Mouse (Mus musculus) spleen, adult 2 months (tissue): Measurements from ENCODE around the gene Olfr1418. TPM values are rescaled to one million over a fixed set of nuclear protein-coding genes. Genes with fewer than 3 reads are reported as not detected.

Experiments used
- DNase-seq, 2 experiments: peaks; one replicate each; pipeline versions ENCODE4 v3.0.0 to v3.0.0-alpha.2; 2012 to 2021; ENCODE audit warnings: low spot score in 2 of 2, low read depth in 1 of 2
- H3K27ac ChIP-seq: fragments of 200-500 bp; 2 replicates; pipeline ENCODE4 v1.5.1; 2012; ENCODE audit warnings: low read length, inconsistent platforms; ENCODE audit not compliant: insufficient read depth
- H3K27me3 ChIP-seq: fragments of 200-500 bp; 2 replicates; pipeline ENCODE4 v1.6.1; 2012; ENCODE audit warnings: mild to moderate bottlenecking, moderate library complexity, low read length, inconsistent platforms; ENCODE audit not compliant: control insufficient read depth, insufficient read depth
- H3K36me3 ChIP-seq: fragments of 200-500 bp; 2 replicates; pipeline ENCODE4 v1.6.1; 2012; ENCODE audit warnings: mild to moderate bottlenecking, low read length, inconsistent platforms; ENCODE audit not compliant: control insufficient read depth, insufficient read depth
- H3K4me1 ChIP-seq: fragments of 200-500 bp; 2 replicates; pipeline ENCODE4 v1.6.1; 2011; ENCODE audit warnings: inconsistent platforms; ENCODE audit not compliant: control insufficient read depth, insufficient read depth, insufficient read length
- H3K4me3 ChIP-seq: fragments of 200-500 bp; 2 replicates; pipeline ENCODE4 v1.5.1; 2011; ENCODE audit warnings: mild to moderate bottlenecking, inconsistent platforms; ENCODE audit not compliant: insufficient read depth, insufficient read length; ENCODE audit errors: extremely low read depth
- CTCF ChIP-seq: fragments of 200-500 bp; IDR thresholded peaks from 2 replicates; pipeline ENCODE4 v1.5.1; 2011; ENCODE audit warnings: mild to moderate bottlenecking, inconsistent platforms; ENCODE audit not compliant: insufficient read depth, insufficient read length, insufficient replicate concordance; ENCODE audit errors: extremely low read depth
- POLR2A ChIP-seq: fragments of 200-500 bp; IDR thresholded peaks from 2 replicates; pipeline ENCODE4 v1.6.1; 2011; ENCODE audit warnings: low read depth, low read length, inconsistent platforms
- WGBS: fragments of 180-500 bp; shearing (Covaris S2); methylation state at CpG from one replicate; pipeline ENCODE4 v1.1.7; 2018; 5-methylcytosine and 5-hydroxymethylcytosine counted together
- polyA plus RNA-seq: library from polyadenylated mRNA; depleted of rRNA; stranded (reverse); fragments of >200 nt; gene quantifications from 2 replicates; pipeline ENCODE4 v1.2.3, GENCODE M21; 2012; rRNA removed

Gene Olfr1418
- polyA plus RNA-seq, 1 experiment = not detected

DNA sequence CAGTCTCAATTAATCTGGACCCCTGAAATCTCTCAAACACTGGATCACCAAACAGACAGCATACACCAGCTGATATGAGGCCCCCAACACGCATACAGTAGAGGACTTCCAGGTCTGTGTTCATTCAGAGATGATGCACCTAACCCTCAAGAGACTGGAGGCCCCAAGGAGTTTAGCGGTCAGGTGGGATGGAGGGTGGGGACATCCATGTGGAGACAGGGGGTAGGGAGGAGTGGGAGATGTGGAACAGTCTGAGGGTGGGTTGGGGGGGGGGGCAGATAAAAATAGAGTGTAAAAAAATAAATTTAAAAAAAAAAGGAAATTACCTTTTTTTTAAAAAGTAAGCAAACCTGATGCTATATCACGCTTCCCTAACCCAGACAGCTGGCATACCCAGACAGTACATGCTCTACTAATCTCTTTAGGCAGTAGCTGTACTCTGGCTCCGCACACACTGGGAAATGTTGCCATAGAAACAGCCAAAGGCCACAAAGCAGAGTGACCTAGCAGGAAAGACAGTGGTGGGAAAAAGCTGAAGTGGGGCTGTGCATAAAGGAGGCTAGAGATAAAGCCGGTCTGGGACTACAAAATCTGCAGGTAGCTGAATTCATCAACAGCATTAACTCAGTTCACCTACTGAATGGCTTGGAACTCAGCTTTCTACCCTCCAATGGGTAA, 49.0 kb downstream of the Olfr1418 start:
- Histone ChIP-seq H3K36me3 (no peaks in the 10 kb centered on the region), H3K4me1 (no peaks in the 10 kb centered on the region; the same call in 1 of the 2 replicates), H3K27me3 (no peaks in the 10 kb centered on the region), H3K4me3 (no peak overlapping the region), H3K27ac (no peak overlapping the region)
- no peak for DNase-seq
- TF ChIP-seq POLR2A = no peak
- TF ChIP-seq CTCF = no peak
- WGBS = 38% methylated on average over 5 of the region's 5 CpGs

DNA sequence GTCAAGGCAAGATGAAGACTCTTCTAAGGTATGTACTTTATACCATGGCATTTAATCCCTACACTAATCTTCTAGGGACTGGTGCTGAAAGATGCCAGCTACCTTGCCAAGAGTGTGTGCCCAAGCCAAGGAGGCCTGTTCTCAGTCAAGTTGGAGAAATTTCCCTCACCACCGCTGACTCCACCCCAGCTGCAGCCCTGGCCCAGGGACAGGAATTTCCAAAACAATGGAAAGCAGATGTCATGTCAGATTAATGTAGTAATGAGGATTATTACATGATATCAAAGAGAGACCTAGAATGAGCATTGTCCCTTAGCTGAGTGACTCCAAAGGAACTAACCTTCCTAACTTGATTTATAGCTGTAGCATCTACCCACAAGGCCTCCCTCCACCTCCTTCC, 50.0 kb downstream of the Olfr1418 start:
- TF ChIP-seq CTCF (no peak), POLR2A (no peak)
- Histone ChIP-seq H3K36me3 (no peaks in the 10 kb centered on the region), H3K27me3 (no peaks in the 10 kb centered on the region), H3K4me3 (no peak overlapping the region), H3K4me1 (no peaks in the 10 kb centered on the region; the same call in 1 of the 2 replicates), H3K27ac (no peak overlapping the region)
- WGBS = 82% methylated on average over 1 of the region's 1 CpGs
- no peak for DNase-seq

DNA sequence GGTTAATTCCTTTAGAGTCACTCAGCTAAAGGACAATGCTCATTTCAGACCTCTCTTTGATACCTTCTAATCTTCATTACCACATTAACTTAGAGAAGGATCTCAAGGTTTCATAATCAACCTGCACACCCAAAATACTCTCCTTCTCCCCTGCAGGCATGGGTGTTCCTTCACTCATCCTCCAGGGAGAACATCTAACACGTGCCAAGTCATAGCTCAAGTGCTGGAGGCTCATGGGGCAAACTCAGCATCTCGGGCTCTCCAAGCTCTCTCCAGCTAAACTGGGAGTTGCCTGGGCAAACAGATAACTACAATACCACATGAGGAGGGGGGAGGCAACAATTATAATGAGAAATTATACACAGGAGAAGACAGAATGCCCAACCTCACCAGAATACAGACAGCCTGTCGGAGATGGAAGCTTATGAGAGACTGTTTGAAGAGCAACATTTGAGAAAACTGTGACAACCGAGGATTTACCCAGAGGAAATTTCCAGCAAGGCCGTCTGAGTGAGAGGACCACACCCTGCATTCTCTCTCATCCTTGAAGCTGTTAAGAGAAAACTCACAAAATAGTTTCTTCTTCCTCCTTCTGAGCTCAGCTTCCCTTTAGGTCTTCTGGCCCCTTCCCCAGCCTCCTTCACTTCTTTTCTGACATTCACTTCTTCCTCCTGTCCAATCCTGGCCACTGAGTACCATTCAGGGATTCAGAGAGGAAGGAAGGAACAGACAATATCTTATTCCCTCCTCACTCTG, 50.7 kb downstream of the Olfr1418 start:
- 42% methylated on average over 5 of the region's 5 CpGs for WGBS
- no peak overlapping the region for H3K27ac ChIP-seq
- no peaks in the 10 kb centered on the region for H3K27me3 ChIP-seq
- H3K4me1 ChIP-seq = no peaks in the 10 kb centered on the region; the same call in 1 of the 2 replicates
- no peak for TF ChIP-seq CTCF
- no peak for TF ChIP-seq POLR2A
- no peak for DNase-seq
- H3K36me3 ChIP-seq = no peaks in the 10 kb centered on the region
- H3K4me3 ChIP-seq = no peak overlapping the region

DNA sequence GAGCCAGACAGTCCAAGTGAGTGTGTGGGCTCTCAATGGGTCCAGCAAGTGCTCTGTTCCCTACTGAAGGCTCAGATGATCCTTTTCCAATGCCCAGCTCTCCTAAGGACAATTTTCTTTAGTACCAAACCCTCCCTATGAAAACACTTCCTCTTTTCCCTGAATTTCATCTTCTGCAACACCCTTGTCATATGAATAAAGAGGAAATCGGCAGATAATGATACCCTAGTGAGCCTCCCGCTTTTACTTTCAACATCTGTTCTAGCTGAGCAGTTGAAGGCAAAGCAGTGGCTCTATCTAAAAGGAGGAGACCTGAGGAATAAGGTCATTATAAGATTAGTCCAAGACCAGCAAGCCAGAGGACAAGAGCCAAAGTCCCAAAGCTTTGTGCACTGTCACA, 52.4 kb downstream of the Olfr1418 start:
- H3K4me1 ChIP-seq = no peaks in the 10 kb centered on the region; the same call in 1 of the 2 replicates
- H3K27ac ChIP-seq = no peak overlapping the region
- H3K4me3 ChIP-seq = no peak overlapping the region
- TF ChIP-seq POLR2A = no peak
- TF ChIP-seq CTCF = no peak
- WGBS = 51% methylated on average over 2 of the region's 2 CpGs
- no peaks in the 10 kb centered on the region for H3K36me3 ChIP-seq
- DNase-seq = no peak
- H3K27me3 ChIP-seq = no peaks in the 10 kb centered on the region

DNA sequence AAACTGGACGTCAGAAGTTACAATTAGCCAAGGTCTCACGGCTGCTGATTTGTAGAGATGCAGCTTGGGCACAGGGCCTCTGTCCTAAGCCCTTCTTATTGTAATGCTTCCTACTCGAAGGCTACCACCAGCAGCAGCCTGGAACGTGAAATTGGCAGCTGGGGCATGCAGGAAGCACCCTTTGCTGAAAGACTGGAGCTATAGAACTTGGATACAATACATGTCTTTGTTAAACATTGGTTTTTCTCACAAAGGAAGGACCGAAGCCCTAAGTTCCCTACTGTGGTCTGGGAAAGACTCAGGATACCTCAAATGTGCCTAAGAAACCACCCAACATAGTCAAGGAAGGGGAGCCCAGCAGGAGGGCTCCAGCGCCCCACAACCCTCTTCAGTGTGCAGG, 53.0 kb downstream of the Olfr1418 start:
- no peaks in the 10 kb centered on the region for H3K27me3 ChIP-seq
- no peak for DNase-seq
- H3K4me3 ChIP-seq = no peak overlapping the region
- no peak overlapping the region for H3K27ac ChIP-seq
- TF ChIP-seq POLR2A (no peak), CTCF (no peak)
- H3K36me3 ChIP-seq = no peaks in the 10 kb centered on the region
- H3K4me1 ChIP-seq = no peaks in the 10 kb centered on the region; the same call in 1 of the 2 replicates
- WGBS = 47% methylated on average over 6 of the region's 6 CpGs

DNA sequence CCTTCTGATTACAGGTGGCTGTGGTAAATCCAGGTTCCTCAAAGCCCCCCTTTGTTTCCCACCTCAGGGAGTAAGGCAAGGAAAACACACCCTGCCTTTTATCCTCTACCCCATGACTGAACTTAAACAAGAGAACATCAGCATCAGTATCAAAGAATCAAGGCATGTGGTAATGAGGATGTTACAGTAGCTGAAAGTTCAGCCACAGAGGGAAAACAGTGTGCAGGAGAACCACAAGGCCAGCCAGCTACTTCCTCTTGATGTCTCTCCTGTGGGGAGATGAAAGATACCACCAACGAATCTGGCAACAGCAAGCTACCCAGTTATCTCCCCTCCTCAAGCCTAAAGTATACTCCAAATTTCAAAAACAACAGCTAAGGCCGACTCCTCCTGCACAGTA, 53.6 kb downstream of the Olfr1418 start:
- H3K27me3 ChIP-seq = no peaks in the 10 kb centered on the region
- WGBS = 3% methylated on average over 2 of the region's 2 CpGs
- no peak for TF ChIP-seq CTCF
- TF ChIP-seq POLR2A = no peak

DNA sequence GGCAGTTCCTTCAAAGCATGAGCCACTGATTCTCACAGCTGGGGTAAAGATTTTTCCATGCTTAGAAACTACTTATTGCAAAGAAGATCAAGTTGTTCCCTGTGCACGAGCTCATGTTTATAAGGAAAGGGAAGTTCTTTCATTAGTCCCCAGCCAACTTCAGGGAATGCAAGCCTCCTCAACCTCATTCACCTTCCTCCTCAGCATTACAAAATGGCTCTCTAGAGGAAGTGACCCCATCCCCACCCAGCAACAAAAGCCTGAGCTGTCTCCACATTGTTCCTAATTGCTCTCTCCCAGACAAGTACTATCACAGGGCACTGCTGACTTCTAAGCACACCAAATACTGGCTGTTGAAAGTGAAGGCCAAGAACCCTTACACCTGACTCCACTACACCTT, 56.4 kb downstream of the Olfr1418 start:
- WGBS = 53% methylated on average over 1 of the region's 1 CpGs
- no peak overlapping the region for H3K4me3 ChIP-seq
- DNase-seq = no peak
- no peaks in the 10 kb centered on the region for H3K36me3 ChIP-seq
- TF ChIP-seq CTCF (no peak), POLR2A (no peak)
- H3K4me1 ChIP-seq = no peaks in the 10 kb centered on the region; the same call in 1 of the 2 replicates
- H3K27ac ChIP-seq = no peak overlapping the region
- H3K27me3 ChIP-seq = no peaks in the 10 kb centered on the region

More for the DNA sequence above, 53.6 kb downstream of the Olfr1418 start:
- no peak overlapping the region for H3K27ac ChIP-seq
- no peaks in the 10 kb centered on the region for H3K36me3 ChIP-seq
- no peaks in the 10 kb centered on the region; the same call in 1 of the 2 replicates for H3K4me1 ChIP-seq
- no peak for DNase-seq
- no peak overlapping the region for H3K4me3 ChIP-seq

Other genes starting within 250 kb of the Olfr1418 start
- gene Ms4a2, start 237.3 kb downstream of the Olfr1418 start, polyA plus RNA-seq = 0.12 and 0.14 TPM in 2 replicates
- gene Ms4a3, start 220.2 kb downstream of the Olfr1418 start, polyA plus RNA-seq = 1.2 and 1.7 TPM in 2 replicates
- not detected in 2 replicates for gene Oosp2, start 200.5 kb downstream of the Olfr1418 start, polyA plus RNA-seq
- gene Oosp1, start 169.9 kb downstream of the Olfr1418 start, polyA plus RNA-seq = 2.2 and 2.5 TPM in 2 replicates
- gene Oosp3, start 164.0 kb downstream of the Olfr1418 start, polyA plus RNA-seq = not detected in 2 replicates
- gene Gif, start 113.5 kb downstream of the Olfr1418 start, polyA plus RNA-seq = not detected in 2 replicates
- gene Mrpl16, start 90.7 kb downstream of the Olfr1418 start, polyA plus RNA-seq = 4.1 and 5.4 TPM in 2 replicates
- 1.9 and 2.0 TPM in 2 replicates for gene Stx3, start 41.7 kb downstream of the Olfr1418 start, polyA plus RNA-seq
- gene Olfr1417, start 21.8 kb downstream of the Olfr1418 start, polyA plus RNA-seq = not detected in 2 replicates
- not detected in 2 replicates for gene Olfr1419, start 14.0 kb upstream of the Olfr1418 start, polyA plus RNA-seq
- gene Olfr1420, start 25.5 kb upstream of the Olfr1418 start, polyA plus RNA-seq = not detected in 2 replicates
- 12.6 and 13.7 TPM in 2 replicates for gene Patl1, start 51.3 kb upstream of the Olfr1418 start, polyA plus RNA-seq
- 9.5 and 9.6 TPM in 2 replicates for gene Osbp, start 104.9 kb upstream of the Olfr1418 start, polyA plus RNA-seq
- gene Olfr1423, start 180.3 kb upstream of the Olfr1418 start, polyA plus RNA-seq = not detected in 2 replicates
- gene Olfr1424, start 201.6 kb upstream of the Olfr1418 start, polyA plus RNA-seq = not detected in 2 replicates
- gene Olfr1425, start 216.7 kb upstream of the Olfr1418 start, polyA plus RNA-seq = not detected in 2 replicates
- gene Olfr1426, start 230.9 kb upstream of the Olfr1418 start, polyA plus RNA-seq = not detected in 2 replicates
- not detected in 2 replicates for gene Olfr1427, start 242.3 kb upstream of the Olfr1418 start, polyA plus RNA-seq